Mouse (Mus musculus) bone marrow, adult 2 months (tissue): Measurements from ENCODE around the gene Atmin. TPM values are rescaled to one million over a fixed set of nuclear protein-coding genes. Genes with fewer than 3 reads are reported as not detected.

Experiments used
- H3K27ac ChIP-seq: fragments of 200-500 bp; 2 replicates; pipeline ENCODE4 v1.5.1; 2012; ENCODE audit warnings: low read depth, mild to moderate bottlenecking, control low read depth, inconsistent platforms, low read length; ENCODE audit not compliant: control insufficient read depth, poor library complexity, insufficient read depth
- H3K4me1 ChIP-seq: fragments of 200-500 bp; 2 replicates; pipeline ENCODE4 v1.6.1; 2011; ENCODE audit warnings: low read length; ENCODE audit not compliant: control insufficient read depth, insufficient read depth
- H3K4me3 ChIP-seq: fragments of 200-500 bp; replicated peaks from 2 replicates; pipeline ENCODE3; 2011; ENCODE audit warnings: mild to moderate bottlenecking, low read depth, low read length, control low read depth; ENCODE audit not compliant: control insufficient read depth
- CTCF ChIP-seq: fragments of 200-500 bp; IDR thresholded peaks from 2 replicates; pipeline ENCODE4 v1.5.1; 2011; ENCODE audit warnings: low read length, control low read depth; ENCODE audit not compliant: control insufficient read depth, insufficient read depth
- POLR2A ChIP-seq: fragments of 200-500 bp; IDR thresholded peaks from 2 replicates; pipeline ENCODE4 v1.6.1; 2011; ENCODE audit warnings: low read depth, mild to moderate bottlenecking, control low read depth, low read length, borderline replicate concordance; ENCODE audit not compliant: control insufficient read depth
- WGBS: fragments of 180-500 bp; shearing (Covaris S2); methylation state at CpG from one replicate; pipeline ENCODE4 v1.1.7; 2018; 5-methylcytosine and 5-hydroxymethylcytosine counted together
- polyA plus RNA-seq: library from polyadenylated mRNA; stranded (reverse); fragments of >200 nt; gene quantifications from 2 replicates; pipeline ENCODE4 v1.2.4, GENCODE M21; 2011; ENCODE audit warnings: low replicate concordance; ENCODE audit not compliant: missing spikeins, insufficient read depth, insufficient read length

Gene Atmin
- polyA plus RNA-seq: 3.8 and 4.9 TPM in 2 replicates

- no peak for TF ChIP-seq POLR2A
- TF ChIP-seq CTCF: peak; percentile 58
- WGBS: under 1% methylated on average over 46 of the region's 46 CpGs
- Histone ChIP-seq H3K27ac (peak within 1 kb of the TSS; percentile 26), H3K4me1 (peaks cover 1% of the 10 kb centered on the region; the same call in 1 of the 2 replicates), H3K4me3 (peak within 1 kb of the TSS; percentile 96)
Measured at GRCm38 (mm10) chr8:116943161-116943554, at the start of gene Atmin. Gene Atmin, plus strand, starts transcription at chr8:116943393.

- TF ChIP-seq POLR2A: no peak
- no peak for TF ChIP-seq CTCF
- Histone ChIP-seq H3K4me3 (no peak overlapping the region), H3K27ac (no peak overlapping the region), H3K4me1 (peaks cover 1% of the 10 kb centered on the region; the same call in 1 of the 2 replicates)
- whole genome bisulfite sequencing: 42% methylated on average over 11 of the region's 11 CpGs
Measured at GRCm38 (mm10) chr8:116893938-116894337, 49.3 kb upstream of the Atmin start.

DNA sequence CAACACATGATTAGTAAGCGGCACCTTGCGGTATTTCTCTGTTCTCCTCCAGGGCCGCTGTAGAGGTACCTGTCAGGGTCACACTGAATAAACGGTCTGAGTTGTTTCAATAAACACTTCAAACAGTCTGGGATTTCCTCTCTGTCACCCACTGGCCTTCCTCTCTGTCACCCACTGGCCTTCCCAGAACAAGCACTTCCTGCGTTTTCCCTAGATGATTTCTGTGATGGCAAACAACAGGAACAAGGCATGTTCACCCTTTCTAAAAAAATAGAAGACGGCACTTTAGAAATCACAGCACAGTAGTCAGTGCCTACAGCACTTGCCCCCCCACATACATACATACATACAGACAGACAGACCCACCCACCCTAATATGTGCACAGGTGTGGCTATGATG is 47.7 kb upstream of the Atmin start:
- H3K4me1 ChIP-seq: peaks cover 1% of the 10 kb centered on the region; the same call in 1 of the 2 replicates
- 92% methylated on average over 6 of the region's 6 CpGs for WGBS
- H3K27ac ChIP-seq: no peak overlapping the region
- no peak for TF ChIP-seq POLR2A
- TF ChIP-seq CTCF: no peak
- H3K4me3 ChIP-seq: no peak overlapping the region

- Histone ChIP-seq H3K27ac (no peak overlapping the region), H3K4me1 (no peaks in the 10 kb centered on the region), H3K4me3 (no peak overlapping the region)
- TF ChIP-seq POLR2A (no peak), CTCF (no peak)
- WGBS: 94% methylated on average over 4 of the region's 4 CpGs
Measured at GRCm38 (mm10) chr8:116904736-116905135, 38.5 kb upstream of the Atmin start.

DNA sequence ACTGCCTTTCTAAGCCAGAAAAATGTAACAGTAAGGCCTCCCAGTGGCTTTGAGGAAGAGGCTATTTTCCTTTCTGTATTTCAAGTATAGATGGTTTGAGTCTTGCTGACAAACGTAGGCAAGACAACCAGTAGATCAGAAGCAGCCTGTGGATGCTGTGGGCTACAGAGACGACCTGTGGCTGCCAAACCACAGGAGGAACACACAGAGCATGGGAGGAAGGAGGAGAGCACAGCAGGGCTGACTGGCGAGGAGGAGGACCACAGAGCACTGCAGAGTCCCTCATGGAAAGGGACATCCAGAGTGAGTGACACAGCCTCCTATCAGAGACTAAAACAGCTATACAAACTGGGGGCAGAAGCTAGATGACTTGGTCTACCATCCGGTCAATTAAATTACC is 37.9 kb upstream of the Atmin start:
- 44% methylated on average over 4 of the region's 4 CpGs for WGBS
- Histone ChIP-seq H3K4me3 (no peak overlapping the region), H3K27ac (no peak overlapping the region), H3K4me1 (no peaks in the 10 kb centered on the region)
- TF ChIP-seq CTCF: no peak

GRCm38 (mm10) chr8:116905836-116906235 is 37.4 kb upstream of the Atmin start:
- Histone ChIP-seq H3K4me3 (no peak overlapping the region), H3K4me1 (no peaks in the 10 kb centered on the region), H3K27ac (no peak overlapping the region)
- no peak for TF ChIP-seq CTCF
- no peak for TF ChIP-seq POLR2A
- WGBS: 91% methylated on average over 4 of the region's 4 CpGs

DNA sequence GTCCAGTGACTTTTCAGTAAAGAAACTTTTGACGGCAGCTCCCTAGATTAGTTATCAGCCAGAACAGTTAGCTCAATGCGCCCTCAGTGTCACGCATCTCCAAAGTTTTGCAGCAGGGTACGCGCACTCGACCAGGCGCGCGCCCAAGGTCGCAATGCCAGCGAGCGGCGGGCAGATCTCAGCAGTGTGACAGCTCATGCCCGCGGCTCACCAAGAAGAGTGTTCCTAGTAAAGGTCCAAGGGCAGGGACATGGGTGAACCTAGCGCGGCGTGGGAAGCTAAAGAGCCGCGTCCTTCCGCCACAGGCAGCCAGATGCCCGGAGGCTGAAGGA is 22.2 kb upstream of the Atmin start:
- H3K4me1 ChIP-seq: peaks cover 1% of the 10 kb centered on the region; the same call in 1 of the 2 replicates
- peak overlapping the region; percentile 95 for H3K4me3 ChIP-seq
- TF ChIP-seq POLR2A: no peak
- WGBS: 0% methylated on average over 22 of the region's 22 CpGs
- H3K27ac ChIP-seq: peak overlapping the region; percentile 91

DNA sequence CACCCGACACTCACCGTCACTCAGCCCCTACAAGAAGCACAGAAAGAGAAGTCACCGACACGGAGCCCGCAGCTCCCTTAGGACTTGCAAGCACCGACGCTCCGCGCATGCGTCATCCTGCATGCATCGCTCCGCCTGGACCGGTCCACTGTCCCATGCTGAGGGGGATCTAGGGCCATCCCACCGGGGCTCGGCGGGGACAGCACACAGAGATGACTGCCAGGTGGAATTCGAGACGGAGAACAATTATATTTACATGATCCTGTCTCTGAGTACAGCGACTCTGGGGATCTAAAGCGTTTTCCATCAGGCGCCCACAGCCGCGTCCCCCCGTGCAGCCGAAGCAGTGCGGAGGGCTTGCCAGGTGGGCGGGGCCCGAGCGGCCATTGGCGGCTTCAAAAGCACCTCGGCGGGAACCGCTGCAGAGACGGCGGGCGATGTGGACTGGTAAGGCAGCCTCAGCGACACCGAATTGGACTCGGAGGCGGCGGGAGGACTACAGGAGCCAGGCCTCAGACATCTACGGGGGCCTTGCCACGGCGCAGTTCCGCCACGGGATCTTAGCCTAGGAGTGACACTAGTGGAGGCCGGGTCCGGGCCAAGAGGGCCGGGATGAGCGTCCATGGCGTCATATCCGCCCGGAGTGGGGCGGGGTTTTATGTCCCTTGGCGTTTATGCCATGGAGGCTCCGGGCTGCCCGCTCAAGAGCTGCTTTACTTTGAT is 21.7 kb upstream of the Atmin start, which contains the start of the genes Cmc2 and Cenpn:
Gene Cmc2, minus strand, starts transcription at position 119 of the 723 bp plus-strand sequence.
Gene Cenpn, plus strand, starts transcription at position 394 of the 723 bp plus-strand sequence.
- H3K27ac ChIP-seq: peak within 1 kb of the TSS; percentile 91
- under 1% methylated on average over 57 of the region's 57 CpGs for WGBS
- no peak for TF ChIP-seq CTCF
- TF ChIP-seq POLR2A: peak; percentile 97

DNA sequence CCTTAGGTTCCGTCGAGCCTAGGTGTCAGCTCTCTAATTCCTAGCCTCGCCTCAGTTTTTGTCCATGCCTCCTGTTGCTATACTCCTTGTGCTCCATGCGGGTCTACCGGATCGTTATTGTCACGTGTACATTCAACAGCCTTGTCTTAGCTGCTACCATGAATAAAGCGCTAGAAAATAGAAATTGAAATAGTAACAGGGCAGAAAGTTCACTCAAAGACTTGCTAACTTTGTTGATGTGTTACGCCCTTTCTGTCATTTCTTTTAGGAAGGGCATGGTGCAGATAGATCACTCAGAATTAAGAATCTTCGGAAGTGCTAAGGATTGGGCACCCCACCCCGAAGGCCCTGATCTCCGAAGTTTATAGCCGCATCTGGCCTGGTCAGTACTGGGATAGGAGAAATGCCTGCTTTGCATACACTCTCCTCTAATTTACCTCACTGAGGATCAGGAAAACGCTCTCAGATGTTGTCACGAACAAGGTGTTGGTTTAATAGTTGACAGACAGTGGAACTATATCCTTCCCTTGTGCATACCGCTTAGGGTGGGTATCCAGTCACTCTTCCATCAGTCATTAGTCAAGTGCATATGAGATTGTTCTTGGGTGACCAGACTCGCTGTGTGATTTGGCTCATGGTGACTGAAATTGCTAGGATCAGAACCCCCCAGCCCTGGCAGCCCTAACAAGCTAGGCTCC is 21.0 kb upstream of the Atmin start:
- H3K27ac ChIP-seq: no peak overlapping the region
- TF ChIP-seq POLR2A (no peak), CTCF (no peak)
- H3K4me3 ChIP-seq: peak overlapping the region; percentile 95
- H3K4me1 ChIP-seq: peaks cover 1% of the 10 kb centered on the region; the same call in 1 of the 2 replicates
- WGBS: 33% methylated on average over 17 of the region's 17 CpGs

More for the DNA sequence above, 21.7 kb upstream of the Atmin start, which contains the start of the genes Cmc2 and Cenpn:
- Histone ChIP-seq H3K4me3 (peak within 1 kb of the TSS; percentile 95), H3K4me1 (peaks cover 1% of the 10 kb centered on the region; the same call in 1 of the 2 replicates)
